Mouse (Mus musculus): ENCODE data around the gene Bri3. TPM values are rescaled to one million over a fixed set of nuclear protein-coding genes. Genes with fewer than 3 reads are reported as not detected.
A peak's percentile ranks its signal among the peaks of the same experiment; 100 is the strongest.

The Bri3 gene
- total and polyA plus RNA-seq, 3 experiments: 21.6 to 40.5 TPM; not detected in 1

- Histone ChIP-seq H3K4me3 (ENCODE audit: control insufficient read depth in 1 of 2, insufficient read depth in 1 of 2, low read depth in 2 of 2, low read length in 2 of 2) (no peak overlapping the region), H3K9me3 (replicated peaks; ENCODE audit: insufficient read depth, low read length) (no peaks in the 10 kb centered on the region), H3K27ac (ENCODE audit: control insufficient read depth, low read depth, low read length) (no peak overlapping the region), H3K9ac (ENCODE audit: control insufficient read depth, low read depth, low read length, poor library complexity, severe bottlenecking) (no peak overlapping the region), H3K27me3 (ENCODE audit: control insufficient read depth in 1 of 2, insufficient read depth in 2 of 2, low read length in 2 of 2) (no peaks in the 10 kb centered on the region), H3K79me2 (ENCODE audit: control insufficient read depth, insufficient read depth, low read length, poor library complexity) (no peaks in the 10 kb centered on the region), H3K36me3 (ENCODE audit: control insufficient read depth in 1 of 2, insufficient read depth in 2 of 2, low read length in 2 of 2) (no peaks in the 10 kb centered on the region), H3K4me1 (ENCODE audit: control insufficient read depth in 1 of 2, insufficient read depth in 2 of 2, low read length in 2 of 2) (no peaks in the 10 kb centered on the region)
- no peak for TF ChIP-seq MAFK (IDR thresholded peaks at IDR 0.05; ENCODE audit: borderline replicate concordance, low read depth, low read length)
- no peak for TF ChIP-seq POLR2AphosphoS2 (IDR thresholded peaks at IDR 0.05; ENCODE audit: low read length)
- TF ChIP-seq SMC3 (IDR thresholded peaks at IDR 0.05; ENCODE audit: low read depth, low read length): no peak
- DNase-seq (ENCODE audit: low read depth, low spot score): no peak
Observed at GRCm38 (mm10) chr5:144483659-144484375, 239.6 kb downstream of the Bri3 start.

- peak; percentile 13 for DNase-seq (ENCODE audit: low read depth, low spot score)
- H3K9me3 ChIP-seq (replicated peaks; ENCODE audit: insufficient read depth, low read length): no peaks in the 10 kb centered on the region
- H3K4me3 ChIP-seq (ENCODE audit: control insufficient read depth in 1 of 2, insufficient read depth in 1 of 2, low read depth in 2 of 2, low read length in 2 of 2): no peak overlapping the region
- H3K36me3 ChIP-seq (ENCODE audit: control insufficient read depth in 1 of 2, insufficient read depth in 2 of 2, low read length in 2 of 2): no peaks in the 10 kb centered on the region
- H3K4me1 ChIP-seq (ENCODE audit: control insufficient read depth in 1 of 2, insufficient read depth in 2 of 2, low read length in 2 of 2): no peaks in the 10 kb centered on the region
- no peak for TF ChIP-seq MYC (IDR thresholded peaks at IDR 0.05; ENCODE audit: low read depth, low read length)
- TF ChIP-seq SIN3A (IDR thresholded peaks at IDR 0.05; ENCODE audit: low read length): peak; percentile 50; the same call in 1 of the 2 replicates
- no peak overlapping the region for H3K9ac ChIP-seq (ENCODE audit: control insufficient read depth, low read depth, low read length, poor library complexity, severe bottlenecking)
- no peak overlapping the region for H3K27ac ChIP-seq (ENCODE audit: control insufficient read depth, low read depth, low read length)
- H3K79me2 ChIP-seq (ENCODE audit: control insufficient read depth, insufficient read depth, low read length, poor library complexity): no peaks in the 10 kb centered on the region
- no peaks in the 10 kb centered on the region for H3K27me3 ChIP-seq (ENCODE audit: control insufficient read depth in 1 of 2, insufficient read depth in 2 of 2, low read length in 2 of 2)
Observed at GRCm38 (mm10) chr5:144491308-144491707, 247.1 kb downstream of the Bri3 start.

Other genes starting within 250 kb of the Bri3 start
- 56.0 and 61.7 TPM in 2 replicates for gene Ccz1, start 229.6 kb upstream of the Bri3 start, total RNA-seq (2012; rRNA removed)
- 100 to 1,000 TPM in 1 of 2 experiments, 10 to 100 TPM in 1; 58.0 to 166 TPM for gene Ccz1, start 229.6 kb upstream of the Bri3 start, polyA plus RNA-seq (2012; ENCODE audit: insufficient read depth in 1 of 2, insufficient read length in 2 of 2, low read depth in 1 of 2, low replicate concordance in 2 of 2, missing spikeins in 1 of 2)
- not detected in 2 replicates for gene Ocm, start 217.8 kb upstream of the Bri3 start, total RNA-seq (2012; rRNA removed)
- not detected for gene Ocm, start 217.8 kb upstream of the Bri3 start, polyA plus RNA-seq (2012; ENCODE audit: insufficient read depth in 1 of 2, insufficient read length in 2 of 2, low read depth in 1 of 2, low replicate concordance in 2 of 2, missing spikeins in 1 of 2)
- 14.2 and 14.8 TPM in 2 replicates for gene Lmtk2, start 144.0 kb upstream of the Bri3 start, total RNA-seq (2012; rRNA removed)
- 10 to 100 TPM in 1 of 2 experiments, not detected in 1; 12.6 TPM for gene Lmtk2, start 144.0 kb upstream of the Bri3 start, polyA plus RNA-seq (2012; ENCODE audit: insufficient read depth in 1 of 2, insufficient read length in 2 of 2, low read depth in 1 of 2, low replicate concordance in 2 of 2, missing spikeins in 1 of 2)
- 2.6 and 4.3 TPM in 2 replicates for gene Bhlha15, start 54.2 kb upstream of the Bri3 start, total RNA-seq (2012; rRNA removed)
- gene Bhlha15, start 54.2 kb upstream of the Bri3 start, polyA plus RNA-seq (2012; ENCODE audit: insufficient read depth in 1 of 2, insufficient read length in 2 of 2, low read depth in 1 of 2, low replicate concordance in 2 of 2, missing spikeins in 1 of 2): 1 to 10 TPM in 1 of 2 experiments, not detected in 1; 4.1 TPM
- gene Tecpr1, start 20.8 kb upstream of the Bri3 start, total RNA-seq (2012; rRNA removed): 6.2 and 7.1 TPM in 2 replicates
- gene Tecpr1, start 20.8 kb upstream of the Bri3 start, polyA plus RNA-seq (2012; ENCODE audit: insufficient read depth in 1 of 2, insufficient read length in 2 of 2, low read depth in 1 of 2, low replicate concordance in 2 of 2, missing spikeins in 1 of 2): 1 to 10 TPM in 1 of 2 experiments, not detected in 1; 9.0 TPM
- gene Baiap2l1, start 113.7 kb downstream of the Bri3 start, total RNA-seq (2012; rRNA removed): not detected in 2 replicates
- gene Baiap2l1, start 113.7 kb downstream of the Bri3 start, polyA plus RNA-seq (2012; ENCODE audit: insufficient read depth in 1 of 2, insufficient read length in 2 of 2, low read depth in 1 of 2, low replicate concordance in 2 of 2, missing spikeins in 1 of 2): under 1 TPM in 1 of 2 experiments, not detected in 1; 0.06 TPM